Mouse (Mus musculus) cortical plate, adult 2 months (tissue): ENCODE measurements at regions not wholly inside any gene's neighbourhood (a gene's known extent, or its start where the extent isn't known, plus 50 kb on each side); places are given as distances from the start of the nearest gene placed in this dataset.

Experiments used
- CTCF ChIP-seq: fragments of 200-500 bp; IDR thresholded peaks from 2 replicates; pipeline ENCODE4 v1.5.1; 2011; ENCODE audit warnings: mild to moderate bottlenecking, control low read depth, low read length; ENCODE audit not compliant: insufficient read depth; ENCODE audit errors: extremely low read depth
- POLR2A ChIP-seq: fragments of 200-500 bp; IDR thresholded peaks from 2 replicates; pipeline ENCODE4 v1.6.1; 2011; ENCODE audit warnings: mild to moderate bottlenecking, low read length, control low read depth; ENCODE audit not compliant: insufficient read depth; ENCODE audit errors: extremely low read depth

GRCm38 (mm10) chr8:89138416-89139125 lies 94.6 kb upstream of the Sall1 start:
- TF ChIP-seq CTCF (no peak), POLR2A (no peak)
